Mouse (Mus musculus) heart, adult 10 weeks (tissue): ENCODE data around the gene Eps8l3. TPM values are rescaled to one million over a fixed set of nuclear protein-coding genes. Genes with fewer than 3 reads are reported as not detected.

Experiments
- polyA plus RNA-seq: library from polyadenylated mRNA; stranded (reverse); fragments of 350-450 nt; fragmentation: Illumina TruSeq; extraction: RNeasy Lipid Tissue Mini Kit (QIAGEN cat#74804); gene quantifications from one replicate; pipeline ENCODE4 v1.2.3, GENCODE M21; 2014; ENCODE audit warnings: low read depth, low replicate concordance

Eps8l3 gene
- polyA plus RNA-seq = not detected

GRCm38 (mm10) chr3:107877005-107877404 lies at the start of gene Eps8l3:
Gene Eps8l3, plus strand, starts transcription at chr3:107877229.

GRCm38 (mm10) chr3:107895720-107896569 lies 18.9 kb downstream of the Eps8l3 start, which contains the start of gene Gstm5:
Gene Gstm5, plus strand, starts transcription at chr3:107895821.

DNA sequence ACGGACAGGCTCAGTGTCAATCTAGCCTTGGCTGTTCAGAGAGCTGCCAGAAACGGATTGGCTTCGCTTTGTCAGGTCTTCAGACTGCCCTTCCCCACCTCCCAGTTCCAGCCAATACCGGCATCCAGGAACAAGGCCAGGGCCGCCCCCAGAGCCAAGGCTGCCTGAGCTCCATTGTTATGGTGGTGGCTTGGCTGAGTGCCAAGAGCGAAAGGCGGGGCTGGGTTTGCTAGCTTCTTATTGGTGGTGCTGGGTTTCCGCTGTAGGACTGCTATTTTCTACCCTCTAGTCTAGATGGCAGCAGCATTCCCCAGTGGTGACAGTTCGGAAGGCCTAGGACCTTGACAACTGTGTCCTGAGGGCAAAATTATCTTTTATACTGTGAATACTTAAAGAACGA lies 54.6 kb downstream of the Eps8l3 start, which contains the start of gene Gstm7:
Gene Gstm7 (minus strand): TSS at position 148 of the 400 bp plus-strand sequence.

Other genes starting within 250 kb of the Eps8l3 start
- not detected for gene Gm10961, start 245.9 kb upstream of the Eps8l3 start, polyA plus RNA-seq
- gene Strip1, start 245.5 kb upstream of the Eps8l3 start, polyA plus RNA-seq = 21.8 TPM
- gene Ahcyl1, start 180.7 kb upstream of the Eps8l3 start, polyA plus RNA-seq = 79.7 TPM
- gene Csf1, start 116.8 kb upstream of the Eps8l3 start, polyA plus RNA-seq = 28.0 TPM
- 107 TPM for gene Gstm5, start 18.6 kb downstream of the Eps8l3 start, polyA plus RNA-seq
- gene Gstm7, start 54.6 kb downstream of the Eps8l3 start, polyA plus RNA-seq = 75.0 TPM
- gene Gstm6, start 66.5 kb downstream of the Eps8l3 start, polyA plus RNA-seq = 4.8 TPM
- not detected for gene Gstm3, start 92.1 kb downstream of the Eps8l3 start, polyA plus RNA-seq
- 278 TPM for gene Gstm2, start 109.2 kb downstream of the Eps8l3 start, polyA plus RNA-seq
- 431 TPM for gene Gstm1, start 140.7 kb downstream of the Eps8l3 start, polyA plus RNA-seq
- gene Gstm4, start 167.7 kb downstream of the Eps8l3 start, polyA plus RNA-seq = 19.4 TPM
- 8.7 TPM for gene Ampd2, start 209.4 kb downstream of the Eps8l3 start, polyA plus RNA-seq
- not detected for gene Gnat2, start 215.6 kb downstream of the Eps8l3 start, polyA plus RNA-seq